Mouse (Mus musculus) ES-Bruce4 (cell line): Measurements from ENCODE around the gene Nfasc.

Source experiments
- CTCF ChIP-seq: IDR thresholded peaks from one replicate; pipeline ENCODE4 v1.8.1; 2011; ENCODE audit warnings: low read depth, low read length
- EP300 ChIP-seq: IDR thresholded peaks from 2 replicates; pipeline ENCODE4 v1.6.1; 2011; ENCODE audit warnings: low read depth, low read length; ENCODE audit not compliant: insufficient read depth
- POLR2A ChIP-seq: IDR thresholded peaks from one replicate; pipeline ENCODE4 v1.8.1; 2011; ENCODE audit warnings: low read length; ENCODE audit not compliant: insufficient read depth

DNA sequence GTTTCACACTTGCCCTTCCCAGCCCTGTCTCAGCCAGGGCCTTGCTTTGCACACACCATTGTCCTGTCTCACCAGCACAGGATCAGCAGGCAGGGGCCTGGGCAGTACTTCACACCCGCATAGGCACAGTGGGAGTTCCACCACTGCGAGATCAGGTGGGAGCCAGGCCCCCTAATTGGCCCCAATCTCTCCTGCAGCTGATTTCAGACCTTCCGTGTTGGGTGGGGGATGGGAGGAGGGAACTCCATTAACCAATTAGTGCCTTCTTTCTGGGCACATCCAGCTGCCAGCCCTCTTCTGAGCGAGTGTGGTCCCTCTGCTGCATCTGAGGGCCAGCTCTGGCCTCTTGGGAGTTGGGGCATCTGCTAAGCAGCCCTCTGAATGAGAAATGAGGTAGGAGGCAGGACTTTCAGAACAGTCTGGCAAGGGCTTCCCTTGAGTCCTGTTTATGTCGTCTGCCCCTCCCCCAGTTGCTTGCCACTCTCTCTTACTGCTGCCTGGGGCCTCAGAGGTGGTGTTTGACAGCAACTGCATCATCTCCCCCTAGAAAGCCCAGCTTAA lies 210.9 kb downstream of the Nfasc start:
- TF ChIP-seq POLR2A, result no peak
- TF ChIP-seq CTCF, result no peak
- TF ChIP-seq EP300, result no peak
